Mouse (Mus musculus) brown adipose tissue, adult 24 weeks (tissue): ENCODE results near the gene Grm1. TPM values are rescaled to one million over a fixed set of nuclear protein-coding genes. Genes with fewer than 3 reads are reported as not detected.

Source experiments
- H3K27ac ChIP-seq: fragments of 200-500 bp; replicated peaks from 2 replicates; pipeline ENCODE4 v1.5.1; 2012; ENCODE audit warnings: low read depth, mild to moderate bottlenecking, low read length
- H3K4me1 ChIP-seq: fragments of 200-500 bp; 2 replicates; pipeline ENCODE4 v1.6.1; 2012; ENCODE audit warnings: low read length, mixed read lengths; ENCODE audit not compliant: control insufficient read depth, insufficient read depth, insufficient read length
- H3K4me3 ChIP-seq: fragments of 200-500 bp; 2 replicates; pipeline ENCODE4 v1.5.1; 2012; ENCODE audit warnings: low read depth, mild to moderate bottlenecking, low read length, moderate library complexity; ENCODE audit not compliant: insufficient read depth
- polyA plus RNA-seq: library from polyadenylated mRNA; stranded (reverse); fragments of >200 nt; gene quantifications from 2 replicates; pipeline ENCODE4 v1.2.4, GENCODE M21; 2012; ENCODE audit not compliant: missing spikeins, insufficient read depth, insufficient read length

The Grm1 gene
- polyA plus RNA-seq, 1 experiment = not detected

GRCm38 (mm10) chr10:10818061-10818460, 264.1 kb downstream of the Grm1 start:
- H3K4me3 ChIP-seq = no peak overlapping the region
- no peaks in the 10 kb centered on the region for H3K4me1 ChIP-seq
- no peak overlapping the region for H3K27ac ChIP-seq

DNA sequence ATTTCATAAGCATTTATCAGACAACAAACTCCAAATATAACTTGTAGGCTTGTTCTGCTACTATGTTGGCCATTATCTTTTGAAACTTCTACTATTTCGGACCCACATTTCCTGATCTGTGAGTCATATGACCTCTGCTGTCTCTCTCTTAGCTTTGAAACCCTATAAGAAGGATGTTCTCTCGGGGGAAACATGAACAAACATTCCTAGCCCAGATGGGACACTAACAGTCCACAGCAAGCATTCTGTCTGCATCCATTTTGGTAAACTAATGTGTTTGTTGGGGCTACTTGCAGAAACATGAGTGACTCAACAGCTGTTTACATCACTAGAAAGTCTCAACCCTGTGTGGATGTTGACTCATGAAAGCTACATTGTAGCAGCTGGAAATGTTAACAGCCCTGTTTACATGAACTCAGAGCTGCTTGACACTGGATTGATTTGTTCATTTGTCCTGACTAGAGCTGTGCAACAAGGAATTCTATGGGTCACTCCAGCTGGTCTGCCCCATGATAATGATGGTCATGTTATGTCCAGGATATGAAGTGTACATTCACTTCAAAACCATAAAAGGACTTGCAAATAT, 267.4 kb downstream of the Grm1 start:
- H3K4me1 ChIP-seq = no peaks in the 10 kb centered on the region
- H3K27ac ChIP-seq = no peak overlapping the region
- H3K4me3 ChIP-seq = no peak overlapping the region

- Histone ChIP-seq H3K27ac (no peak overlapping the region), H3K4me1 (no peaks in the 10 kb centered on the region), H3K4me3 (no peak overlapping the region)
Observed at GRCm38 (mm10) chr10:10812750-10813711, 269.1 kb downstream of the Grm1 start.

- Histone ChIP-seq H3K4me3 (no peak overlapping the region), H3K27ac (no peak overlapping the region), H3K4me1 (no peaks in the 10 kb centered on the region)
Observed at GRCm38 (mm10) chr10:10809777-10810176, 272.4 kb downstream of the Grm1 start.

GRCm38 (mm10) chr10:10795321-10795720, 286.8 kb downstream of the Grm1 start:
- no peak overlapping the region for H3K27ac ChIP-seq

DNA sequence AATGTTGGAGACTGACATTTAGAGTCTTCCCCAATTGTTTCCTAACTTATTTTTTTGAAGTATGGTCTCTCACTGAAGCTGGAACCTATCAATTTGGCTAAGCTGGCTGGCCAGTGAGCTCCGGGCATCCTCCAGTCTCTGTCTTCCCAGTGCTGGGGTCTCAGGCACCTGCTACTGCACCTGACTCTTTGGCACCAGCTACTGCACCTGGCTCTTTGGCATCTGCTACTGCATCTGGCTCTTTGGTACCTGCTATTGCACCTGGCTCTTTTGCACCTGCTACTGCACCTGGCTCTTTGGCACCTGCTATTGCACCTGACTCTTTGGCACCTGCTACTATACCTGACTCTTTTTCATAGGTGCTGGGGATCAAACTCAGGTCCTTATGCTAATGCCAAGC, 291.7 kb downstream of the Grm1 start:
- Histone ChIP-seq H3K4me1 (no peaks in the 10 kb centered on the region), H3K27ac (no peak overlapping the region), H3K4me3 (no peak overlapping the region)

More at GRCm38 (mm10) chr10:10795321-10795720, 286.8 kb downstream of the Grm1 start:
- Histone ChIP-seq H3K4me3 (no peak overlapping the region), H3K4me1 (no peaks in the 10 kb centered on the region)

GRCm38 (mm10) chr10:10789967-10790366, 292.2 kb downstream of the Grm1 start:
- Histone ChIP-seq H3K27ac (no peak overlapping the region), H3K4me3 (no peak overlapping the region), H3K4me1 (no peaks in the 10 kb centered on the region)

GRCm38 (mm10) chr10:10787906-10788416, 294.2 kb downstream of the Grm1 start:
- H3K4me1 ChIP-seq = no peaks in the 10 kb centered on the region
- no peak overlapping the region for H3K4me3 ChIP-seq
- no peak overlapping the region for H3K27ac ChIP-seq

GRCm38 (mm10) chr10:10785122-10785521, 297.0 kb downstream of the Grm1 start:
- no peak overlapping the region for H3K27ac ChIP-seq
- no peak overlapping the region for H3K4me3 ChIP-seq
- no peaks in the 10 kb centered on the region for H3K4me1 ChIP-seq

DNA sequence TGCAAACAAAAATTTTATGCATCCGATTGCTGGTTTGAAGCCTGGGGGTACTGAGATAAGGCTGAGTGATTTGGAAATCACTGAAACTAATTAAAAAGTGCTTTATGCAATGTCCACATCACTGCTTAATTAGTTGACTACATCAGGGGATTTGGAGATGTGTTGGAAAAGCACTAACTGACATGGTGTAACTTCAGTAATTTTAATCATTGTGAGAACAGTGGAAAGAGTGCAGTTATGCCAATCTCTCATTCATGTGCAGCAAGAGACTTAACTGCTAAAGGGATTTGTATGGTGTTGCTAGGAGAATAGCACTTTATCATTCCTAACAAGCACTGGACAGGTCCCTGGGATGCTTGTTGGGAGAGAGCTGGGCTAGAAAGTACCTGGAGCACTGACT, 307.3 kb downstream of the Grm1 start:
- Histone ChIP-seq H3K4me1 (no peaks in the 10 kb centered on the region), H3K27ac (no peak overlapping the region), H3K4me3 (no peak overlapping the region)

DNA sequence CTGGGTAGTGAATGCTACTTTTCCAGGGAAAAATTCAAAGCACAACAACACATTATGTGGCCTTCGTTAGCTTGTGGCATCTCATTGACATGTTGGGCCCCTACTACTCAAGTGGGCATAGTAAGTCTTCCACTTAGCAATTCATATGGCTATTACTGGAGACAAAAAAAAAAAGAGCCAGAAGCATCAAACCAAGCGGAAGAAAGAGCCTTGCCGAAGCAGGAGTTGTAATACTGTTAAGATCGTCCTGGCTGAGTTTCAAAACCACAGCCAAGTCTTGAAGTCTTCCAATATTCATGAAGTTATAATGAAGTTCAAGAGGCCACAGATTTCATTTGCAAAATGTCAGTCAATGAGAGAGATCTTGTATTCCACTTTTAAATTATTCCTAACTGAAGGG, 319.1 kb downstream of the Grm1 start:
- Histone ChIP-seq H3K27ac (no peak overlapping the region), H3K4me1 (no peaks in the 10 kb centered on the region; the same call in 1 of the 2 replicates), H3K4me3 (no peak overlapping the region)

DNA sequence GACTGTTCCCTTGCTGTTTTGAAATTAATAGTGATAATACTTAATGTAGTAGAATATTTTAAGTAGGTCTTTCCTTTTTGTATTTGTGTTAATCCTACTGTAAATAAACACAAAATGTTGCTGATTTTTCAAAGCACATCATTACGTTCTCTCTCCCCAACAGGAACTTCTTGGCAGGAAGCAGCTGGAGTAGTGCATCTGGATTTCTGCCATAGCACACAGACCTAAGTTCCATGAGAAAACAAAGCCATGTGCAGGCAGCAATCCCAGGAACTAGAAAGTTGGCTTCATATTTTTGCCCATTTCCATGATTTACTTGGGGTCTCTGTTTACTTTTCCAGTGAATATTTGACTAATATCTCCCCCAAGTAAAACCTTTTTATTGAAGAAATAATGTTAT, 320.9 kb downstream of the Grm1 start:
- no peaks in the 10 kb centered on the region; the same call in 1 of the 2 replicates for H3K4me1 ChIP-seq
- no peak overlapping the region for H3K27ac ChIP-seq
- no peak overlapping the region for H3K4me3 ChIP-seq

- Histone ChIP-seq H3K27ac (no peak overlapping the region), H3K4me1 (no peaks in the 10 kb centered on the region; the same call in 1 of the 2 replicates), H3K4me3 (no peak overlapping the region)
Observed at GRCm38 (mm10) chr10:10760801-10761200, 321.4 kb downstream of the Grm1 start.

DNA sequence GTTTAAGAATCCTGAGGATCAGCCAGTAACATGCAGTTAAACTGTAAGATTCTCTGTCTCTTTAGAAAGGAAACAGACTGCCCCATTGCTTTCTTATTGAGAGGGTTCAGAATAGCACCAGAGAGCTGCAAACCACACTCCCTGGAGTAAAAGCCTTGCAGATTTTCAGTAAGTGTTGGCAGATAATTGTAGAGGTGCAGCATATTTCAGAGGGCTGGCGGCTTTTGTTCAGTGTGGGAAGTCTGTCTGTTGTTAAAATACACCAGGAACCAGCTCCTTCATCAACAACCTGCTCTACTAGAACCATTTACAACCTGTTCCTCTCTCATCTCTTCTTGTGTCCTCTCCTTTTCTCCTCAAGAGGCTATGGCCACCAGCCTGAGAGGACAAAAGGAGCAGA, 331.1 kb downstream of the Grm1 start:
- Histone ChIP-seq H3K4me3 (no peak overlapping the region), H3K4me1 (no peaks in the 10 kb centered on the region), H3K27ac (no peak overlapping the region)

DNA sequence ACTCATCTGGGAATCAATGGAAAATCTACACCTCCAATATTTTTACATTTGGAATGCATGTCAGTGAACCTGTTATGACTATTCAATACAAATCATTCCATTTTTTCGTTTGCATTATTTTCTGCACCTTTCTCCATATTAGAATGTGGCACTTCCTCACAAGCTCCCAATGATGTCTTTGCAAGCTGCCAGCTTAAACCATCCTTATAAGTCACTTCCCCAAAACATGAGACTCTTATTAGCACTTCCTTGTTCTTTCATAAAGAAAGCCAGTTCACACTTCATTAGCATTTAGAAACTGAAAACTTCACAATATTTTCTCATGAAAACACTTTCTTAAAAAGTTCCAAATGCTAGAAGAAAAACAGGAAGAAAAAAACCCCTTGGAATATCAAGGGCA, 338.1 kb downstream of the Grm1 start:
- Histone ChIP-seq H3K27ac (no peak overlapping the region), H3K4me1 (no peaks in the 10 kb centered on the region), H3K4me3 (no peak overlapping the region)
